Mouse (Mus musculus): ENCODE data around the gene Tssk1.

Tssk1 gene

DNA sequence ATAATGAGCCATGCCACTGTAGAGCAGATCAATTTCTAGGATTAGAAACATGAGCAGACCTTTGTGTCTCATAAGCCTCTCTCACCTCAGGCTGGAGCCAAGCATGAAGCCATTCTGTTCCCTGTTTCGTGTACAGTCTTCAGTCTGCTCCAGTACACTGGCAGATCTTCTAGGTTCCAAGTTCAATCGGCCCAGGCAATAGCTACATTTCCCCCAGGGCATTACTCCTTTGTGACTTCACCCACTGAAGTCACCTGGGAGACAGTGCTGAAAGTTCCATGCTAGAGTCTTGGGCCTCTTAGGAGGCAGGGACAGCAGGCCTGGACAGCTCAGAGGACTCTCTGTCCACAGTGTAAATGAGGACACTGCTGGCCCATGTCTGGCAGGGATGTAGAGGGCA is at the start of gene Tssk1:
Tssk1 (plus strand) TSS at position 301 of the 400 bp plus-strand sequence.
- no peak for TF ChIP-seq GATA4 (IDR thresholded peaks at IDR 0.05; ENCODE audit: insufficient replicate concordance, low read length)

DNA sequence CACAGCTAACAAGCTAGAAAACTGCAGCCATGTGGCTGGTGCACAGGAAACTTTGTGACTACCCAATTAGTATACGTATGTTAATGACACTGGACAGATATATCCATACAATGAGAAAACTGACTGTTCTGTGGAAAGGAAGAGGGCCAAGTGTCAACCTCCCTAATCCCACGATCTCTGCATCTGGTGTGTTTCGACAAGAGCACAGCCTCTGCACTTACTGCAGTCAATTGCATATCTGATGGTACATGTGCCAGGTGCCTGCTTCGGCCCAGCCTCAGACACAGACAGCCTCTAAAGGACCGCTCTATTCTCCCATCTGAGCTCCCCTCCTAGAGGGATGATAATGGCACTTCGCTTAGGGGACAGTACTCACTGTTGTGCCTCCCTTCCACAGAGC is 45.6 kb upstream of the Tssk1 start:
- no peak for TF ChIP-seq GATA4 (IDR thresholded peaks at IDR 0.05; ENCODE audit: insufficient replicate concordance, low read length)

DNA sequence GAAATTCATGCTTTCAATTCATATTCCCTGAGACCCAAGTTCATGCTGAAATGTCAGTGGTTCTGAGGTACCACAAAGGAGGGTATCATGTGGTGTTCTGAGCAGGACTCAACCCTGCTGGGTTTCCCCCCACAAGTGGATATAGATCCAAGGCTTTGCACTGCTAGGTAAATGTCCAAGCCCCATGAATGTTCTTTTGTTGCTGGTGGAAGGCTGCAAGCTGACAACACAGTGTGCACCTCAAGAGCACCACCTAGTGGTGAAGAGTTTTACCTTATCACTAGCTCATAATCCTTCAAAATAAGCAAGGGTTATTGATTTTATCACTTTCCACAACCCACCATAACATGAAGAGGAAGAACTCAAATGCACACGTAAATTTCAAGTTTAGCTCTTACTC is 45.1 kb upstream of the Tssk1 start:
- TF ChIP-seq GATA4 (IDR thresholded peaks at IDR 0.05; ENCODE audit: insufficient replicate concordance, low read length), result no peak

DNA sequence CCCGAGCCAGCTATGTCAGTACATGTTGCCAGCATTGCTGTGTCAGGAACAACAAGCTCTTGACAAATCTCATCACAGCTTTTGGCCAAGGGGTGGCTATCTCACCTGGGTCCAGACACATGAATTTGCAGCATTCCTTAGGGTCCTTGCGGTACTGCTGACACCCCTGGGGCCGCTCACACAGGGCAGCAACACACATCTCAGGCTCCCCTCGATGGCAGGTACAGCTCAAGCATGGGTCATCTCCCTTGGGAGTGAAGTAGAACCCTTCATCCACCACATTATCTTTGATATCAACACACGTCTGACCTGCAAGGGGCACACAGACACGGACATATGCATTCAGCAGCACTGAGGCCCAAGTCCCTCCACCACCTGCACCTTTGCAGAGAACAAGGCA is 44.5 kb upstream of the Tssk1 start:
- no peak for TF ChIP-seq GATA4 (IDR thresholded peaks at IDR 0.05; ENCODE audit: insufficient replicate concordance, low read length)

DNA sequence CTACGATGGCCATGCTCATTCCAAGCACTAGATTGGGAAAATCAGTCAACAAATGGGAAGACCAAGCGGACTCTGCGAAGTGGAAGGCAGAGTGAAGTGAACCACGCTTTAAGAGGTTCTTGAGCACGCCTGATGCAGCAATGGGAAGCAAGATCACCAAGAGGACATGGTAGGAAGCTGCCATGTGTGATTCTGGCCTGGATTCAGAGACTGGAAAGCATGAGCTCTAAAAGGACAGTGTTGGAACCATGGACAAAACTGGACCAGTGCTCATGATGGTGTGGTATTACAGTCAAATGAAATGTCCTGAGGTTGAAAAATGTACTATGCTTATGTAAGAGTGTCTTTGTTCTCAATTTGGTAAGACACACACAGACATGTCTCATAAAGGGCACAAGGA is 42.7 kb upstream of the Tssk1 start:
- no peak for TF ChIP-seq GATA4 (IDR thresholded peaks at IDR 0.05; ENCODE audit: insufficient replicate concordance, low read length)

DNA sequence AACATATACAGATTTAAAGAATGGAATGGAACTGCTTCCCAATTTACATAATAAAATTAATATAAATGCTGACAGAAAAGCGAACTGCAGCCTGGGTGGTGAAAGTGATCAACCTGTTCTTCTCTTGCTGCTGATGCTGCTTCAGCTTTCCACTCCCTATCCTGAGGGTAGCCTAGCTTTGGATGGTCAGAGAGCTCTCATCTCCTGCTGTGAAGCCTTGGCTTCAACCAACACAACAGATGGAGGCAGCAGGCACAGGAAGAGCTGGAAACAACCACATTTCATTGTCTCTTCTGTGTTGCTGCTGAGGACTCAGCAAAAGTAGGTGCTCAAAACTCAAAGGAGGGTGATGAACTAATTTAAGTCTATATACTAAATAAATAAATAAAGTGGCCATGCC is 42.2 kb upstream of the Tssk1 start:
- no peak for TF ChIP-seq GATA4 (IDR thresholded peaks at IDR 0.05; ENCODE audit: insufficient replicate concordance, low read length)

DNA sequence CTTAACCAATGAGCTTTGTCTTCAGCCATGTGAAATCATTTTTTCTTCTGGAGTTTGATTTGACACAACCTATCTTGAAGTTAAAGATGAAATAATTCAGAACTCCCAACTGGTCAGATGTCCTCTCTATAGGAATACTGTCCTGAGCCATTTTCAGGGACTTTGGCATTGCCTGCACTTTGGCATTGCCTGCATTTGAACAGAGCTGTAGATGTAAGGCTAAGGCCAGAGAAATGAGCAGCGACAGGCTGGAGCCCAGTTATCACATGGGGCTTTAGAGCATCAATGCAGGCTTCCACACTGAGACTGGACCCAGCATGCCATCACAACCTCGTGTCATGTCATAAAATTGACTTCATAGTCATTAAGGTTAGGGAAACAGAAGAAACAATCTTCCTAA is 40.8 kb upstream of the Tssk1 start:
- no peak for TF ChIP-seq GATA4 (IDR thresholded peaks at IDR 0.05; ENCODE audit: insufficient replicate concordance, low read length)

DNA sequence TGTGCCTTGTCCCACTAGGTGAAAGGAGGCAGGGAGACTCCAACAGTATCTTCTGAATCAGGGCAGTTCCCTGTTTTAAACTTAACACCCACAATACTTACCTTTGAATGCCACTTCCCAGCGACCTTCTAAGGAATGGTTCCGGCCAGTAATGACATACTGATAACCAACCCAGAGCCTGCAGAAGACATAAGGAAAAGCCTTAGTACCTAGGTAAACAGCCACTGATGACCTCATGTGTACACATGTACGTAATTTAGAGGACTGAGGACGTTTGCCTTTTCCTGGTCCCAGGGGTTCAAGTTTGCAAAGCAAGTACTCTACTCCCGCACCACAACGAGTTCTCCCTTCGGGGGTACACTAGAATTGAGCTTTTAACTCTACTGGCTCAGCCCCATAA is 36.9 kb upstream of the Tssk1 start:
- TF ChIP-seq GATA4 (IDR thresholded peaks at IDR 0.05; ENCODE audit: insufficient replicate concordance, low read length), result no peak

DNA sequence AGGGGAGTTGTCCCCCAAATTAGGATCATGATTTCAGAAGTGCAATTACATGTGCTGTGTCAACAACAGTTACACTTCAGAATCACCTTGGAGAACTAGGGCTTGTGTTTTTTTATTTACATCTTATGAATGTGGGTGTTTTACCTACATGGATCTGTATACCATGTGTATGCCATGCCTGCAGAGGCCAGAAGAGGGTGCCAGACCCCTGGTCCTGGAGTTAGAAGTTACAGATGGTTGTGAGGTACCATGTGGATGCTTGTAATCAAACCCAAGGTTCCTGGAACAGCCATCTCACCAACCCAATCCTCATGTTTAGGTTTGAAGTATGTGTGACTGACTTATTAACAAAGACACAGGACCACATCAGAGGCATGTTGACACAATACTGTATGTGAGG is 35.4 kb upstream of the Tssk1 start:
- no peak for TF ChIP-seq GATA4 (IDR thresholded peaks at IDR 0.05; ENCODE audit: insufficient replicate concordance, low read length)

DNA sequence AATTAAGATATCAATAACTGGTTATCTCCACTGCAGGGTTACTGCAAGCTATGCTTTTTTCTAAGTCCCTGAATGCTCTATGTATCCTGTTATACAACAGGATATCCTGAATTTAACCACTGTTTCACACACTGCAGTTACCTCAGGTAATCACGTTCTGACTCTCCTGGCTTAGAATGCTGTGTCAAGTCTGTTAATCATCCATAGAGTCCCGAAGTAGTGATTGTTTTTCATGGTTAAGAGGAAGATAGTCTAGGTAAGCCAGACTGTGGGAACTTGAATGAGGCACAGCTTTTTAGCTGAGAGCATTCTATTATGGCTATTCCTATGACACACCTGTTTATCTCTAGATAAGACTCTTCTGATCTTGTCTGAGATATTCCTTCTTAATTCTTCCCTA is 28.7 kb upstream of the Tssk1 start:
- TF ChIP-seq GATA4 (IDR thresholded peaks at IDR 0.05; ENCODE audit: insufficient replicate concordance, low read length), result no peak

DNA sequence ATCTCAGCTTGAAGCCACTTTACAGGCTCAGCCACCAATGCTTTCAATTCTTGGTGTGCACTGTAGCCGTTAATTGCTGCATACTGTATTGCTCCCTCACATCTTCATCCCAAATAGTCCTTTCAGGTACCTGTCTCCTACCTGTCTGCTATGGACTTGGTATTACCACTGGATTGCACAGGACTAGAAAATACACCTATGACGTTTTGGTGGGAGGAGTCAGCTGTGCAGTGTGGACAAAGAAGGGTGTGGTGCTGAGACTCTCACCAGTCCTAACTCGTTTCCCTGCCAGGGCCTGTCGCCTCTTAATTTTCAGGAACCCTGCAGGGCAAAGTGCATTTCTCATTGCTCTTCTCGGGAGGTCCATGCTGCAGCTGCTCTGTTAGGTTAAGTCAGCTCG is 28.3 kb upstream of the Tssk1 start:
- TF ChIP-seq GATA4 (IDR thresholded peaks at IDR 0.05; ENCODE audit: insufficient replicate concordance, low read length), result no peak

DNA sequence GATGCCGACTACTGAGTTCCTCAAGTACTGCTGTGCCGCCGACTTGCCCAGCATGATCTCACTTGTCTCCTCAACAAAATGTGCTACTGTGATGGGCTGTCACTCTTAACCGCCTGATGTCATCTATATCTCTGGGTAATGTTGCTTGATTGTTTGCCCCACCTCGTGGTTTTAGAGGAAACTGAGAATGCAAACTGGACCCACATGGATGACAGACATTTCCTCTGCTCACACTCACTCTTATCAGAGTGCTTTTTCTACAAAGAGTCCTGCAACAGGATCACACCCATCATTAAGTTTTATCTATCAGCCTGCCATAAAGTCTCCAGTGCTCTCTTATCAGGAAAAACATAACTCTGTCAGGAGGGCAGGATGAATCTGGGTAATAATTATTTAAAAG is 22.8 kb upstream of the Tssk1 start:
- no peak for TF ChIP-seq GATA4 (IDR thresholded peaks at IDR 0.05; ENCODE audit: insufficient replicate concordance, low read length)

DNA sequence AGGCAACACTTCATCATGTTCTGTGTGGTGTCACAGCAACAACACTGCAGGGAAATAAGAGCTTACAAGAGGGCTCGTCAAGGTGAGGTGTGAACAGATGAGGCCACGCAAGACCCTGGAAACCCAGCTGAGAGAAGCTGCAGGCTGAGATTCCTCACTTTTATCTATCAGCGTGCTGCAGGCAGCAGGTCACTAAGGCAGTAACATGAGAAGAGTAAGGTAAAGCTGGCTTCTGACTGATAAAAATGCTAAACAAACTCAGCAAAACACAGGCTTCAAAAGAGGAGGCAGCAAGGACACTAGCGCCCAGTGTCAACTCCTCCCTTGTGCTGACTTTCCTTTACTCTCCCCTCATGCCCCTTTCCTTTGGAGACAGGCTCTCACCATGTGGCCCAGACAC is 21.0 kb upstream of the Tssk1 start:
- no peak for TF ChIP-seq GATA4 (IDR thresholded peaks at IDR 0.05; ENCODE audit: insufficient replicate concordance, low read length)

DNA sequence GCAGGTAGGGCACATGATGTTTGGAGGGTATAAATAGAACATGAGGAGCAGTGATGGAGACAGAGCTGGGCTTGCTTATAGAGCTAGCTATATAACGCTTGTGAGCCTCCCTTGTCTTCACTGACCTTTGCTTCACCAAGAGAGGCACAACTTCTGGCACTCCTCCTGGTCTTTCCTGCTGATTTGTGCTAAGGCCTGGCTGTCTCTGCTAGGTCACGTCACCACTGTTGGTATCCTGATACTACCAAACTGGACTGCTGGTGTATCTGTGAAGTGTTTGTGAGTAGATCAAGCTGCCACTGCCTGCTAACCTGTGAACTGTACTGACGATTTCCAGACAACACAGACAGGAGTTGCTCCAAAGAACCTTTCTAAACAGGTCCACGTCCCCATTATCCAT is 18.8 kb upstream of the Tssk1 start:
- no peak for TF ChIP-seq GATA4 (IDR thresholded peaks at IDR 0.05; ENCODE audit: insufficient replicate concordance, low read length)

DNA sequence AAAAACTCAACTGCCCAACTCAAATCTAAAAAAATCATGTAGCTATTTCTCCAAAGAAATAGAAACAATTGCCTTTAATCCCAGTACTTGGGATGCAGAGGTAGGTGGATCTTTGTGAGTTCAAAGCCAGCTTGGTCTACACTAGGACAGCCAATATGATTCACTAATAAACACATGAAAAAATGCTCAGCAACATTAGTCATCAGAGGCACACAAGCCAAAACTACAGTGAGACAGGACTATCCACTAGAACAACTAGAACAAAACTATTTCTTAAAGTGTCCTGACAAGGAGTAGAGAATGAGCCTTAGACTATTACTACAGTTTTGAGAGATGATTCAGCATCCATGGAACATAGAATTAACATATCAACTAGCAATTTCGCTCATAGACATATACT is 17.9 kb upstream of the Tssk1 start:
- TF ChIP-seq GATA4 (IDR thresholded peaks at IDR 0.05; ENCODE audit: insufficient replicate concordance, low read length), result no peak

DNA sequence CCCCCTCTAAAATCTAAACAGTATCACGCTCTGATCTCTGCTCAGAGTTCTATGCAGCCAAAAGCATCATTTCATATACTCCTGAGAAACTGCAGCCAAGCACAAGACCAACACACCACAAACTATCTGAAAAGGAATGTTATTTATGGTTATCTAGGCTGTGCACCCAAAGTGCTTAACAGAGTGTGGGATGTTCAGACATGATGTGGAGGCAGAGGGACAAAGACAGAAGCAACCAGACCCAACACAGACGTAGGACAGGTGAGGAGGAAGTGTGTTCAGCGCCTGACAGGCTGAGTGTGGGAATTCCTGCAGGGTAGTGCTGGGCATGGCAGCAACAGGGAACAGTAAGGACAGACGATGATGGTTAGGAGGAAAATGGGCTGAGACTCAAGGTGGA is 14.5 kb upstream of the Tssk1 start:
- TF ChIP-seq GATA4 (IDR thresholded peaks at IDR 0.05; ENCODE audit: insufficient replicate concordance, low read length), result no peak

DNA sequence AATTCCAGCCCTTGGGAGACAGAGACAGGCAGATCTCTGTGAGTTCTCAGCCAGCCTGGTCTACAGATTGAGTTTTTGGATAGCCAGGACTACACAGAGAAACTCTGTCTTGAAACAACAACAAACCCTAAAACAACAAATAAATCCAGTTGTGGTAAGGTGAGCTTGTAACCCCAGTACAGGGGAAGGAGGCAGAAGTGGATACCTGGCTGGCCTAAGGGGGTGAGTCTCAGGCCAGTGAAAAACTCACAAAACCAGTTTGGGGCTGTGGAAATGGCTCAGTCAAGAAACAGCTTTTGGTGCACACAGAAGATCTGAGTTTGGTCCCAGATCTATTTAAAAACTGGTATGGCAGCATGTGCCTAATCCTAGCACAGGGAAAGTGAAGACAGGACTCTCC is 11.8 kb upstream of the Tssk1 start:
- no peak for TF ChIP-seq GATA4 (IDR thresholded peaks at IDR 0.05; ENCODE audit: insufficient replicate concordance, low read length)

DNA sequence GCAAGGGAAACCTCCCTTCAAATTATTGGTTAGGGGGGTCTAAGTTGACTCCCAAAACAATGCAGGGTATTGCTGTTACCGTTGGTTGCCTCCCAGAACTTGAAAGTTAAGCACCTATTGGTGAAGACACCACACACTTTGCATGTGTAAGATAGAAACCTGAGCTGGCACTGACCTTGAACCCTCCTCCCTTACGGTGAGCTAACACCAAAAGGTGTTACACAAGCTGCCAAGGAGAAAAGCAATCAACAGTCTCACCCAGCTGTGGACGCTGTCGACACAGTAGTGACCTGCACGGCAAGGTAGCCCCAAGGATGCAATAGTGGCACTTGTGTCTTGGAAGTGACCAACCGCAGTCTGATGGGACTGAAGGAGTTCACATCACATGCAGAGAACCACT is 9.9 kb upstream of the Tssk1 start:
- TF ChIP-seq GATA4 (IDR thresholded peaks at IDR 0.05; ENCODE audit: insufficient replicate concordance, low read length), result no peak

Measured in liver, adult (tissue).